Comparison of ENCODE assay signal across 24 mouse cellular contexts in genomic region chr19:46412056-46412805, GRCm38 (mm10). TPM values are rescaled to one million over a fixed set of nuclear protein-coding genes. Genes with fewer than 3 reads are reported as not detected.
A peak's percentile ranks its signal among the peaks of the same experiment; 100 is the strongest.
DNase-seq lines count a peak whose midpoint lies in the region; ATAC-seq and TF ChIP-seq lines count a peak whose summit lies in the region.
"Had no signal": no experiment of that assay in that cellular context is flagged by ENCODE, and none has a peak within 500 bp of the region (broad histone marks: within the 10 kb centered on the region; RNA-seq: fewer than 3 reads in every experiment).

No protein-coding gene starts in this region.

- TF ChIP-seq CTCF in heart, adult 2 months (IDR thresholded peaks at IDR 0.05), result no peak
- TF ChIP-seq CTCF in stomach, postnatal 0 days (IDR thresholded peaks at IDR 0.05; ENCODE audit: low read depth), result no peak

- no peaks in the 10 kb centered on the region for H3K27me3 ChIP-seq in heart, embryonic 13.5 days (replicated peaks)
- H3K27me3 ChIP-seq in heart, adult 2 months (ENCODE audit: control insufficient read depth, insufficient read depth, low read length), result no peaks in the 10 kb centered on the region
- H3K27me3 ChIP-seq in heart, embryonic 15.5 days, result no peaks in the 10 kb centered on the region
- no peaks in the 10 kb centered on the region for H3K27me3 ChIP-seq in stomach, postnatal 0 days (ENCODE audit: control insufficient read depth, insufficient read depth, low read length)
- H3K27me3 ChIP-seq: embryonic facial prominence, embryonic 12.5 days; limb, embryonic 12.5 days; megakaryocyte, embryonic 14.5 days; midbrain, embryonic 13.5 days; Patski had no signal

- no peaks in the 10 kb centered on the region for H3K9me3 ChIP-seq in heart, embryonic 13.5 days
- H3K9me3 ChIP-seq in heart, embryonic 15.5 days (replicated peaks), result no peaks in the 10 kb centered on the region
- H3K9me3 ChIP-seq in stomach, postnatal 0 days (ENCODE audit: control insufficient read depth, low read length), result no peaks in the 10 kb centered on the region
- H3K9me3 ChIP-seq: embryonic facial prominence, embryonic 12.5 days; limb, embryonic 12.5 days; megakaryocyte, embryonic 14.5 days; midbrain, embryonic 13.5 days had no signal

- peaks cover 18% of the 10 kb centered on the region for H3K36me3 ChIP-seq in heart, embryonic 13.5 days
- H3K36me3 ChIP-seq in heart, adult 2 months (ENCODE audit: control insufficient read depth, insufficient read depth, low read length), result no peaks in the 10 kb centered on the region
- H3K36me3 ChIP-seq in heart, embryonic 15.5 days, result 0 out of 2 replicates have a peak, but pooled peaks cover 3% of the 10 kb centered on the region
- H3K36me3 ChIP-seq in stomach, postnatal 0 days (ENCODE audit: control insufficient read depth, insufficient read depth, low read length), result no peaks in the 10 kb centered on the region; the same call in none of the 2 replicates

- no peak for TF ChIP-seq POLR2A in heart, adult 2 months (IDR thresholded peaks at IDR 0.05; ENCODE audit: insufficient read depth, low read depth, low read length)

- ATAC-seq in heart, embryonic 13.5 days (ENCODE audit: extremely low read depth, insufficient number of reproducible peaks, low FRiP score, low TSS enrichment), result no peak
- ATAC-seq in heart, embryonic 15.5 days (replicated peaks; ENCODE audit: insufficient number of reproducible peaks, insufficient read depth, low FRiP score, low read depth), result peak; percentile 52; the same call in 1 of the 2 replicates
- no peak for ATAC-seq in stomach, postnatal 0 days (ENCODE audit: low FRiP score, low TSS enrichment)
- ATAC-seq: forebrain, postnatal 0 days; hindbrain, postnatal 0 days; intestine, embryonic 16.5 days; liver, postnatal 0 days; midbrain, embryonic 13.5 days; Patski had no signal

- WGBS in heart, embryonic 13.5 days, result 46% methylated on average over 12 of the region's 12 CpGs
- 34% methylated on average over 12 of the region's 12 CpGs for WGBS in heart, adult 2 months
- 43% methylated on average over 12 of the region's 12 CpGs for WGBS in heart, embryonic 15.5 days
- WGBS in stomach, postnatal 0 days, result 75% methylated on average over 12 of the region's 12 CpGs

- peak overlapping the region; percentile 33 for H3K4me2 ChIP-seq in heart, embryonic 13.5 days
- peak overlapping the region; percentile 19; the same call in 1 of the 2 replicates for H3K4me2 ChIP-seq in heart, embryonic 15.5 days
- H3K4me2 ChIP-seq in stomach, postnatal 0 days (replicated peaks; ENCODE audit: low read depth), result no peak overlapping the region
- H3K4me2 ChIP-seq: embryonic facial prominence, embryonic 12.5 days; limb, embryonic 12.5 days; liver, embryonic 11.5 days; midbrain, embryonic 13.5 days had no signal

- TF ChIP-seq EP300 in heart, adult 2 months (IDR thresholded peaks at IDR 0.05; ENCODE audit: insufficient read depth, low read depth, low read length), result no peak
- TF ChIP-seq EP300 in stomach, postnatal 0 days (optimal IDR thresholded peaks at IDR 0.05), result no peak

- peak overlapping the region; percentile 81 for H3K27ac ChIP-seq in heart, embryonic 13.5 days (replicated peaks)
- H3K27ac ChIP-seq in heart, adult 2 months, result no peak overlapping the region
- H3K27ac ChIP-seq in heart, embryonic 15.5 days, result peak overlapping the region; percentile 60
- 0 out of 2 replicates have a peak overlapping the region, but pooled peaks have one; percentile 4 for H3K27ac ChIP-seq in stomach, postnatal 0 days (replicated peaks)
- H3K27ac ChIP-seq: embryonic facial prominence, embryonic 12.5 days; hindbrain, postnatal 0 days; limb, embryonic 12.5 days; midbrain, embryonic 13.5 days had no signal

- intact Hi-C loops in heart, adult 2 months (cut with DNase I), result no loop called here

- DNase-seq in heart, adult 2 months, result no peak
- peak; percentile 51 for DNase-seq in NIH3T3 (ENCODE audit: low read depth)
- no peak for DNase-seq in stomach, postnatal 0 days (ENCODE audit: low spot score)
- DNase-seq in spleen, postnatal 36 days (ENCODE audit: low spot score in 2 of 2), result no peak
- no peak for DNase-seq in cerebellum, adult 18-20 months
- DNase-seq: adrenal gland, adult 8-10 months; cerebellum, adult 11-12 months; cerebellum, postnatal 14 days; forebrain, postnatal 0 days; gastrocnemius, postnatal 25 days; kidney, adult 9 months; layer of hippocampus, postnatal 36 days; liver, postnatal 0 days; thymus, postnatal 25 days had no signal

- peak overlapping the region; percentile 54 for H3K9ac ChIP-seq in heart, embryonic 13.5 days
- no peak overlapping the region for H3K9ac ChIP-seq in heart, adult 2 months (ENCODE audit: low read depth, low read length)
- no peak overlapping the region for H3K9ac ChIP-seq in heart, embryonic 15.5 days
- H3K9ac ChIP-seq in stomach, postnatal 0 days (ENCODE audit: low read length), result no peak overlapping the region
- H3K9ac ChIP-seq: embryonic facial prominence, embryonic 12.5 days; forebrain, postnatal 0 days; limb, embryonic 12.5 days; liver, postnatal 0 days; midbrain, embryonic 13.5 days had no signal

- H3K4me3 ChIP-seq in heart, embryonic 13.5 days, result no peak overlapping the region
- H3K4me3 ChIP-seq in heart, adult 2 months, result no peak overlapping the region
- H3K4me3 ChIP-seq in heart, embryonic 15.5 days, result no peak overlapping the region
- no peak overlapping the region for H3K4me3 ChIP-seq in stomach, postnatal 0 days (ENCODE audit: low read depth, low read length)
- H3K4me3 ChIP-seq: embryonic facial prominence, embryonic 12.5 days; limb, embryonic 12.5 days; megakaryocyte, embryonic 14.5 days; midbrain, embryonic 13.5 days had no signal

- H3K79me2 ChIP-seq in heart, adult 2 months (replicated peaks; ENCODE audit: control insufficient read depth, insufficient read depth, low read length), result peaks cover 10% of the 10 kb centered on the region

- peaks cover 63% of the 10 kb centered on the region for H3K4me1 ChIP-seq in heart, embryonic 13.5 days
- peaks cover 5% of the 10 kb centered on the region for H3K4me1 ChIP-seq in heart, adult 2 months (ENCODE audit: control insufficient read depth, insufficient read depth, low read length)
- peaks cover 31% of the 10 kb centered on the region for H3K4me1 ChIP-seq in heart, embryonic 15.5 days (replicated peaks)
- 0 out of 2 replicates have a peak, but pooled peaks cover 2% of the 10 kb centered on the region for H3K4me1 ChIP-seq in stomach, postnatal 0 days (replicated peaks; ENCODE audit: control insufficient read depth, insufficient read depth)
- H3K4me1 ChIP-seq: embryonic facial prominence, embryonic 12.5 days; limb, embryonic 12.5 days had no signal

RNA-seq across cellular contexts. Expression of gene Sufu, which starts 15.5 kb away (rescaled TPM):
- polyA plus RNA-seq in heart, embryonic 13.5 days (2015; fragmentation: Nextera tagmentation; extraction: Ambion mirVana), result 18.4 and 19.3 TPM in 2 replicates
- 10 to 100 TPM; 10.6 to 11.0 TPM for total RNA-seq in heart, adult 2 months (2021)
- 8.7 and 9.0 TPM in 2 replicates for polyA plus RNA-seq in heart, adult 2 months (2012; rRNA removed)
- polyA plus RNA-seq in heart, embryonic 15.5 days (2015; fragmentation: Nextera tagmentation; extraction: Ambion mirVana), result 15.2 and 20.6 TPM in 2 replicates
- polyA plus RNA-seq in stomach, postnatal 0 days (2015; fragmentation: Nextera tagmentation; extraction: Ambion mirVana), result 9.5 and 9.9 TPM in 2 replicates

RNA-seq across cellular contexts. Expression of gene Actr1a, which starts 16.7 kb away (rescaled TPM):
- polyA plus RNA-seq in heart, embryonic 13.5 days (2015; fragmentation: Nextera tagmentation; extraction: Ambion mirVana), result 108 and 111 TPM in 2 replicates
- total RNA-seq in heart, adult 2 months (2021), result 10 to 100 TPM; 82.1 to 90.5 TPM
- 73.3 and 104 TPM in 2 replicates for polyA plus RNA-seq in heart, adult 2 months (2012; rRNA removed)
- polyA plus RNA-seq in heart, embryonic 15.5 days (2015; fragmentation: Nextera tagmentation; extraction: Ambion mirVana), result 103 and 122 TPM in 2 replicates
- 90.1 and 94.7 TPM in 2 replicates for polyA plus RNA-seq in stomach, postnatal 0 days (2015; fragmentation: Nextera tagmentation; extraction: Ambion mirVana)
